Mouse (Mus musculus) thymus, adult 2 months (tissue): Measurements from ENCODE around the gene Cenpo. TPM values are rescaled to one million over a fixed set of nuclear protein-coding genes. Genes with fewer than 3 reads are reported as not detected.

Experiments
- DNase-seq: peaks from one replicate; pipeline ENCODE4 v3.0.0; 2021
- H3K27ac ChIP-seq: fragments of 200-500 bp; 2 replicates; pipeline ENCODE4 v1.5.1; 2012; ENCODE audit warnings: low read length, control low read depth; ENCODE audit not compliant: control insufficient read depth, insufficient read depth
- H3K27me3 ChIP-seq: fragments of 200-500 bp; 2 replicates; pipeline ENCODE4 v1.6.1; 2012; ENCODE audit warnings: mild to moderate bottlenecking, low read length, moderate library complexity, mixed read lengths; ENCODE audit not compliant: control insufficient read depth, insufficient read depth
- H3K36me3 ChIP-seq: fragments of 200-500 bp; 2 replicates; pipeline ENCODE4 v1.6.1; 2012; ENCODE audit warnings: mild to moderate bottlenecking, low read length, moderate library complexity; ENCODE audit not compliant: control insufficient read depth, insufficient read depth
- H3K4me1 ChIP-seq: fragments of 200-500 bp; replicated peaks from 2 replicates; pipeline ENCODE4 v1.6.1; 2012; ENCODE audit warnings: low read length; ENCODE audit not compliant: control insufficient read depth, insufficient read depth
- H3K4me3 ChIP-seq: fragments of 200-500 bp; 2 replicates; pipeline ENCODE4 v1.5.1; 2012; ENCODE audit warnings: mild to moderate bottlenecking, low read length, control low read depth, moderate library complexity; ENCODE audit not compliant: control insufficient read depth, insufficient read depth
- CTCF ChIP-seq: fragments of 200-500 bp; IDR thresholded peaks from 2 replicates; pipeline ENCODE4 v1.5.1; 2012; ENCODE audit warnings: mild to moderate bottlenecking, control low read depth, low read length, moderate library complexity, borderline replicate concordance; ENCODE audit not compliant: control insufficient read depth, poor library complexity, insufficient read depth; ENCODE audit errors: extremely low read depth
- POLR2A ChIP-seq: fragments of 200-500 bp; IDR thresholded peaks from 2 replicates; pipeline ENCODE4 v1.6.1; 2012; ENCODE audit warnings: mild to moderate bottlenecking, low read length, control low read depth, moderate library complexity; ENCODE audit not compliant: control insufficient read depth, poor library complexity, insufficient read depth; ENCODE audit errors: extremely low read depth
- WGBS: fragments of 180-500 bp; shearing (Covaris S2); methylation state at CpG from one replicate; pipeline ENCODE4 v1.1.7; 2018; 5-methylcytosine and 5-hydroxymethylcytosine counted together
- polyA plus RNA-seq: library from polyadenylated mRNA; depleted of rRNA; stranded (reverse); fragments of >200 nt; gene quantifications from 2 replicates; pipeline ENCODE4 v1.2.3, GENCODE M21; 2012

The Cenpo gene
- polyA plus RNA-seq, 1 experiment = 30.9 TPM

- 35% methylated on average over 5 of the region's 5 CpGs for WGBS
- Histone ChIP-seq H3K36me3 (no peaks in the 10 kb centered on the region), H3K4me1 (peaks cover 10% of the 10 kb centered on the region), H3K27me3 (no peaks in the 10 kb centered on the region), H3K4me3 (no peak overlapping the region), H3K27ac (no peak overlapping the region)
- TF ChIP-seq POLR2A (no peak), CTCF (peak; percentile 78; the same call in 1 of the 2 replicates)
- peak; percentile 56 for DNase-seq
These were observed 45.0 kb downstream of the Cenpo start for GRCm38 (mm10) chr12:4189060-4189447.

- H3K27me3 ChIP-seq = no peaks in the 10 kb centered on the region
- H3K36me3 ChIP-seq = no peaks in the 10 kb centered on the region
- TF ChIP-seq POLR2A (no peak), CTCF (no peak)
- 64% methylated on average over 14 of the region's 14 CpGs for WGBS
- peak overlapping the region; percentile 24; the same call in 1 of the 2 replicates for H3K27ac ChIP-seq
- H3K4me3 ChIP-seq = no peak overlapping the region
- peaks cover 10% of the 10 kb centered on the region for H3K4me1 ChIP-seq
- DNase-seq = no peak
These were observed 45.7 kb downstream of the Cenpo start for GRCm38 (mm10) chr12:4188171-4189059.

GRCm38 (mm10) chr12:4184648-4185047 is 49.4 kb downstream of the Cenpo start:
- Histone ChIP-seq H3K27ac (no peak overlapping the region), H3K4me1 (peaks cover 10% of the 10 kb centered on the region), H3K27me3 (no peaks in the 10 kb centered on the region), H3K36me3 (no peaks in the 10 kb centered on the region), H3K4me3 (no peak overlapping the region)
- WGBS = 90% methylated on average over 2 of the region's 2 CpGs
- TF ChIP-seq CTCF (no peak), POLR2A (no peak)
- DNase-seq = no peak

DNA sequence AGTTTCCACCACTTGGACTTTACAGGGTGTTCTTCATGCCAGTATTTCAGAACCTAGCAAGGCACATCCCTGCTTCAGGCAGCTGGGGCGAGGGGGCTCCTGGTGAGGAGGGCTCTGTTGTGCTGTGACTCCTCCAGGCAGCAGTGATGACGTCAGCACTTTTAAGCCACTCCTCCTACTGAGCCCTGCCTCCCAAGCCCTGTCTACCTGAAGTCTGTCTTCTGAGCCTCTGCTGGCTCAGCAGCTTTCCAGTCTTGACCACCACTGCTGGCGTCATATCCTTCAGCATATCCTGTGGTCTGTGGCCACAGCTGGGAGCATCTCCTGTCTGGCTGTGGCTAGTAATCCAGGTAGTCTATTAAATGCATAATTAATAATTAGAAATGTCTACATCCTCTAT is 53.6 kb downstream of the Cenpo start:
- 57% methylated on average over 3 of the region's 3 CpGs for WGBS
- TF ChIP-seq POLR2A (no peak), CTCF (no peak)
- H3K36me3 ChIP-seq = no peaks in the 10 kb centered on the region
- H3K4me3 ChIP-seq = no peak overlapping the region
- H3K27me3 ChIP-seq = no peaks in the 10 kb centered on the region
- no peak for DNase-seq
- H3K4me1 ChIP-seq = no peaks in the 10 kb centered on the region
- no peak overlapping the region for H3K27ac ChIP-seq

GRCm38 (mm10) chr12:4179671-4180233 is 54.3 kb downstream of the Cenpo start:
- DNase-seq = no peak
- TF ChIP-seq POLR2A (no peak), CTCF (no peak)
- Histone ChIP-seq H3K27ac (no peak overlapping the region), H3K4me3 (no peak overlapping the region), H3K4me1 (no peaks in the 10 kb centered on the region), H3K27me3 (no peaks in the 10 kb centered on the region), H3K36me3 (no peaks in the 10 kb centered on the region)
- whole genome bisulfite sequencing = 96% methylated on average over 6 of the region's 6 CpGs

- no peak overlapping the region for H3K4me3 ChIP-seq
- no peaks in the 10 kb centered on the region for H3K36me3 ChIP-seq
- H3K4me1 ChIP-seq = no peaks in the 10 kb centered on the region
- no peaks in the 10 kb centered on the region for H3K27me3 ChIP-seq
- TF ChIP-seq CTCF (no peak), POLR2A (no peak)
- WGBS = 90% methylated on average over 5 of the region's 5 CpGs
- H3K27ac ChIP-seq = no peak overlapping the region
- DNase-seq = no peak
These were observed 55.3 kb downstream of the Cenpo start for GRCm38 (mm10) chr12:4178839-4179238.
